ENCODE assay signal across 8 mouse cellular contexts in genomic region chr5:150196881-150197311, GRCm38 (mm10).
DNase-seq lines count a peak whose midpoint lies in the region; ATAC-seq and TF ChIP-seq lines count a peak whose summit lies in the region.

No protein-coding gene starts in this region.

- H3K4me1 ChIP-seq in ES-E14 (ENCODE audit: control insufficient read depth in 2 of 2, insufficient read depth in 2 of 2, low read length in 2 of 2, poor library complexity in 1 of 2), result peaks cover 8 to 9% of the 10 kb centered on the region in 2 experiments
- H3K4me1 ChIP-seq in embryonic facial prominence, embryonic 15.5 days, result peaks cover 14% of the 10 kb centered on the region; the same call in 1 of the 2 replicates
- peaks cover 11% of the 10 kb centered on the region for H3K4me1 ChIP-seq in intestine, embryonic 16.5 days (ENCODE audit: control insufficient read depth, insufficient read depth, low read length)

- H3K9ac ChIP-seq in ES-E14 (ENCODE audit: insufficient read depth, low read depth, low read length, poor library complexity, severe bottlenecking), result no peak overlapping the region
- H3K9ac ChIP-seq in embryonic facial prominence, embryonic 15.5 days, result no peak overlapping the region
- H3K9ac ChIP-seq in intestine, embryonic 16.5 days (ENCODE audit: low read depth, low read length), result no peak overlapping the region

- no peak overlapping the region for H3K27ac ChIP-seq in ES-E14 (ENCODE audit: insufficient read depth, low read depth, low read length, poor library complexity, severe bottlenecking)
- 0 out of 2 replicates have a peak overlapping the region, but pooled peaks have one; percentile 49 for H3K27ac ChIP-seq in embryonic facial prominence, embryonic 15.5 days (replicated peaks)
- no peak overlapping the region for H3K27ac ChIP-seq in intestine, embryonic 16.5 days (ENCODE audit: low read length)

- WGBS in embryonic facial prominence, embryonic 15.5 days, result 7% methylated on average over 6 of the region's 6 CpGs
- 13% methylated on average over 6 of the region's 6 CpGs for WGBS in intestine, embryonic 16.5 days

- no peak for ATAC-seq in embryonic facial prominence, embryonic 15.5 days (ENCODE audit: insufficient number of reproducible peaks, low FRiP score, low TSS enrichment, low read depth)
- no peak for ATAC-seq in intestine, embryonic 16.5 days

- H3K9me3 ChIP-seq in ES-E14 (ENCODE audit: control insufficient read depth, insufficient read depth, low read depth, low read length), result no peaks in the 10 kb centered on the region
- no peaks in the 10 kb centered on the region for H3K9me3 ChIP-seq in embryonic facial prominence, embryonic 15.5 days (replicated peaks)
- no peaks in the 10 kb centered on the region for H3K9me3 ChIP-seq in intestine, embryonic 16.5 days (ENCODE audit: control insufficient read depth, low read length)

- in situ Hi-C loops in ES-E14 (cut with MboI; ENCODE audit: low sequenced_read_pairs in 2 of 2, unreplicated experiment in 2 of 2), result no loop called here

- DNase-seq in ES-E14 (ENCODE audit: low read depth, low spot score), result peak; percentile 55
- DNase-seq in lung, postnatal 36 days, result peak; percentile 28
- peak; percentile 18 for DNase-seq in yolk sac, embryonic 10.5 days (ENCODE audit: low spot score)
- no peak for DNase-seq in cerebellum, adult 9-11 months
- no peak for DNase-seq in left cerebral cortex, adult 11 months (ENCODE audit: low spot score)
- no peak for DNase-seq in spleen, adult 18-20 months

- no peaks in the 10 kb centered on the region for H3K36me3 ChIP-seq in ES-E14 (ENCODE audit: control insufficient read depth, insufficient read depth, low read length, poor library complexity, severe bottlenecking)
- no peaks in the 10 kb centered on the region for H3K36me3 ChIP-seq in embryonic facial prominence, embryonic 15.5 days
- H3K36me3 ChIP-seq in intestine, embryonic 16.5 days (ENCODE audit: control insufficient read depth, insufficient read depth, low read length), result no peaks in the 10 kb centered on the region

- no peaks in the 10 kb centered on the region for H3K27me3 ChIP-seq in embryonic facial prominence, embryonic 15.5 days
- no peaks in the 10 kb centered on the region for H3K27me3 ChIP-seq in intestine, embryonic 16.5 days (replicated peaks; ENCODE audit: control insufficient read depth, insufficient read depth, low read length)

- peak overlapping the region; percentile 34 to 80; a peak in 3 of 4 replicates for H3K4me3 ChIP-seq in ES-E14 (ENCODE audit: insufficient read depth in 1 of 2, low read depth in 1 of 2, low read length in 2 of 2, poor library complexity in 1 of 2, severe bottlenecking in 1 of 2)
- H3K4me3 ChIP-seq in embryonic facial prominence, embryonic 15.5 days (replicated peaks), result peak overlapping the region; percentile 43
- peak overlapping the region; percentile 49 for H3K4me3 ChIP-seq in intestine, embryonic 16.5 days (ENCODE audit: low read length)

- peak overlapping the region; percentile 62 for H3K4me2 ChIP-seq in embryonic facial prominence, embryonic 15.5 days (replicated peaks)
- peak overlapping the region; percentile 55 for H3K4me2 ChIP-seq in intestine, embryonic 16.5 days (ENCODE audit: low read depth, low read length)

TF ChIP-seq in ES-E14, 5 proteins besides CTCF, POLR2A, EP300 and RAD21:
- TF ChIP-seq ZNF384 (IDR thresholded peaks at IDR 0.05; ENCODE audit: low read depth, low read length), result peak; percentile 92
- TF ChIP-seq ZC3H11A (IDR thresholded peaks at IDR 0.05; ENCODE audit: borderline replicate concordance, low read depth, low read length), result no peak
- TF ChIP-seq MAFK (IDR thresholded peaks at IDR 0.05; ENCODE audit: insufficient read depth, low read depth, low read length), result 0 out of 2 replicates have a peak, but pooled peaks have one; percentile 43
TF ChIP-seq in ES-E14: peak in this region for 2.

Comparison
In these comparisons a context has a peak if more than half of its experiments do, and no peak if none do; other contexts are left out.
1. DNase-seq: peak in ES-E14 (single experiment), lung, postnatal 36 days (single experiment) and yolk sac, embryonic 10.5 days (single experiment); none in cerebellum, adult 9-11 months (single experiment), left cerebral cortex, adult 11 months (single experiment) and spleen, adult 18-20 months (0 of 2).
2. Peak in every context shown above with its lines, with median percentiles within 50 percentile points of each other: H3K4me3 ChIP-seq.